Mouse (Mus musculus) liver, adult 2 months (tissue): ENCODE measurements at regions not wholly inside any gene's neighbourhood (a gene's known extent, or its start where the extent isn't known, plus 50 kb on each side); places are given as distances from the start of the nearest gene placed in this dataset.

Source experiments
- CTCF ChIP-seq: fragments of 200-500 bp; IDR thresholded peaks from 2 replicates; pipeline ENCODE4 v1.5.1; 2011; ENCODE audit warnings: low read depth, low read length, control low read depth
- POLR2A ChIP-seq: fragments of 200-500 bp; IDR thresholded peaks from 2 replicates; pipeline ENCODE4 v1.6.1; 2011; ENCODE audit warnings: low read length, control low read depth; ENCODE audit not compliant: insufficient read depth; ENCODE audit errors: extremely low read depth

- TF ChIP-seq POLR2A (no peak), CTCF (no peak)
Observed at GRCm38 (mm10) chr6:144937211-144937610, 138.8 kb downstream of the Bcat1 start.
